Mouse (Mus musculus) bone marrow macrophage, adult 2 months (primary cell): ENCODE results near the gene Gm29797.

ENCODE experiments used
- CTCF ChIP-seq: IDR thresholded peaks from 2 replicates; pipeline ENCODE4 v1.5.1; 2012; ENCODE audit warnings: low read depth, mild to moderate bottlenecking, low read length, moderate library complexity
- POLR2A ChIP-seq: IDR thresholded peaks from 2 replicates; pipeline ENCODE4 v1.6.1; 2012; ENCODE audit warnings: mild to moderate bottlenecking, low read depth, low read length, borderline replicate concordance

DNA sequence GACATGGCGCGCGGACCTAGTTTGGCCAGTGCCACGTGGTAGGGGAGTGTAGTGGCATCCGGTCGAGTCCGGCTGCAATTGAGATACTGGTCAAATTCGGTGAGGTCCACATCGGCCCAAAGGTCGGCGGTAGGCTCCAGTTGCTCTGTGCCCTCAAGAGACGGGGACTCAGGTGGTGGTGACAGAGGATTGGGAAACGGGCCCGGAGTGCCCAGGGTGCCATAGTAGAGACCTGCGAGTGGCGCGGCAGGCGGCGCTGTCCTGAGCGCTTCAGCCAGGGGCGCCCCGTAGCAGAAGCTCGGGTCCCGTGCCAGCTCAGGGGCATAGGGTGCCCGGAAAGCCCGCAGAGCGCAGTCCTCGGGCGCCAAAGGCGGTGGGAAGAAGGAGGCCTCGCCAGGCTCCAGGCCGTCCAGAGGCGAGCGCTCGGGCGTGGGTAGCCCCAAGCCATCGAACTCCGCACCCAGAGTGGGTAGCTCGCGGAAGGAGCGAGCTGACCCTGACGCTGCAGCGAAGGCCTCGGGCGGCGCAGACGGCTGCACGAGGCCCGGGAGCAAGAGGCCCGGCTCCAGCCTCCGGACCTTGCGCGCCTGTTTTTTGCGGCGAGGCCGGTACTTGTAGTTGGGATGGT, 13.6 kb downstream of the Gm29797 start:
- TF ChIP-seq POLR2A, result no peak
- no peak for TF ChIP-seq CTCF
